Mouse (Mus musculus) ES-Bruce4 (cell line): ENCODE measurements around the gene Ptk6. TPM values are rescaled to one million over a fixed set of nuclear protein-coding genes. Genes with fewer than 3 reads are reported as not detected.

Experiments used
- H3K27ac ChIP-seq: 2 replicates; pipeline ENCODE4 v1.5.1; 2012; ENCODE audit warnings: low read length, inconsistent platforms; ENCODE audit not compliant: insufficient read depth
- H3K27me3 ChIP-seq: 2 replicates; pipeline ENCODE4 v1.6.1; 2012; ENCODE audit warnings: mild to moderate bottlenecking, low read length, inconsistent platforms; ENCODE audit not compliant: control insufficient read depth, poor library complexity, insufficient read depth, severe bottlenecking
- H3K36me3 ChIP-seq: 2 replicates; pipeline ENCODE4 v1.6.1; 2012; ENCODE audit warnings: inconsistent platforms, mild to moderate bottlenecking, low read length, moderate library complexity; ENCODE audit not compliant: control insufficient read depth, poor library complexity, insufficient read depth, severe bottlenecking
- H3K4me1 ChIP-seq: one replicate; pipeline ENCODE4 v1.8.1; 2011; ENCODE audit warnings: low read length; ENCODE audit not compliant: control insufficient read depth, insufficient read depth
- H3K4me3 ChIP-seq: 2 replicates; pipeline ENCODE4 v1.5.1; 2011; ENCODE audit warnings: low read depth, mild to moderate bottlenecking, low read length
- H3K9ac ChIP-seq: 2 replicates; pipeline ENCODE4 v1.6.1; 2012; ENCODE audit warnings: low read depth, mild to moderate bottlenecking, inconsistent platforms; ENCODE audit not compliant: poor library complexity, severe bottlenecking
- H3K9me3 ChIP-seq: replicated peaks from 2 replicates; pipeline ENCODE4 v1.6.1; 2012; ENCODE audit warnings: mild to moderate bottlenecking, low read length, inconsistent platforms; ENCODE audit not compliant: control insufficient read depth, poor library complexity, insufficient read depth, severe bottlenecking
- CTCF ChIP-seq: IDR thresholded peaks from one replicate; pipeline ENCODE4 v1.8.1; 2011; ENCODE audit warnings: low read depth, low read length
- EP300 ChIP-seq: IDR thresholded peaks from 2 replicates; pipeline ENCODE4 v1.6.1; 2011; ENCODE audit warnings: low read depth, low read length; ENCODE audit not compliant: insufficient read depth
- POLR2A ChIP-seq: IDR thresholded peaks from one replicate; pipeline ENCODE4 v1.8.1; 2011; ENCODE audit warnings: low read length; ENCODE audit not compliant: insufficient read depth
- polyA plus RNA-seq: library from polyadenylated mRNA; stranded (reverse); fragments of >200 nt; gene quantifications from 2 replicates; pipeline ENCODE4 v1.2.4, GENCODE M21; 2011; ENCODE audit warnings: low read depth; ENCODE audit not compliant: missing spikeins, insufficient read depth, insufficient read length

Ptk6 gene
- polyA plus RNA-seq, 1 experiment, result not detected

GRCm38 (mm10) chr2:181186635-181187034 is 16.0 kb downstream of the Ptk6 start:
- Histone ChIP-seq H3K36me3 (no peaks in the 10 kb centered on the region), H3K27ac (peak overlapping the region; percentile 33; the same call in 1 of the 2 replicates)

GRCm38 (mm10) chr2:181180898-181181297 is 21.7 kb downstream of the Ptk6 start:
- no peak overlapping the region for H3K4me3 ChIP-seq
- TF ChIP-seq POLR2A (no peak), CTCF (no peak), EP300 (no peak)

More at GRCm38 (mm10) chr2:181186635-181187034, 16.0 kb downstream of the Ptk6 start:
- TF ChIP-seq EP300, result no peak
- no peak for TF ChIP-seq POLR2A
- peak; percentile 94 for TF ChIP-seq CTCF
- Histone ChIP-seq H3K9me3 (no peaks in the 10 kb centered on the region), H3K4me3 (peak overlapping the region; percentile 81), H3K27me3 (no peaks in the 10 kb centered on the region), H3K9ac (peak overlapping the region; percentile 79), H3K4me1 (no peaks in the 10 kb centered on the region)

GRCm38 (mm10) chr2:181178471-181178870 is 24.1 kb downstream of the Ptk6 start:
- no peak overlapping the region for H3K27ac ChIP-seq
- H3K9me3 ChIP-seq, result no peaks in the 10 kb centered on the region
- no peaks in the 10 kb centered on the region for H3K27me3 ChIP-seq
- TF ChIP-seq EP300 (no peak), POLR2A (no peak), CTCF (no peak)
- H3K36me3 ChIP-seq, result no peaks in the 10 kb centered on the region
- no peak overlapping the region for H3K9ac ChIP-seq
- no peak overlapping the region for H3K4me3 ChIP-seq
- H3K4me1 ChIP-seq, result no peaks in the 10 kb centered on the region

More at GRCm38 (mm10) chr2:181180898-181181297, 21.7 kb downstream of the Ptk6 start:
- H3K9me3 ChIP-seq, result no peaks in the 10 kb centered on the region
- no peak overlapping the region for H3K9ac ChIP-seq
- H3K36me3 ChIP-seq, result no peaks in the 10 kb centered on the region
- H3K4me1 ChIP-seq, result no peaks in the 10 kb centered on the region
- H3K27ac ChIP-seq, result no peak overlapping the region
- no peaks in the 10 kb centered on the region for H3K27me3 ChIP-seq

- Histone ChIP-seq H3K36me3 (no peaks in the 10 kb centered on the region), H3K4me3 (no peak overlapping the region), H3K9ac (no peak overlapping the region), H3K27ac (no peak overlapping the region), H3K9me3 (no peaks in the 10 kb centered on the region), H3K27me3 (no peaks in the 10 kb centered on the region), H3K4me1 (no peaks in the 10 kb centered on the region)
- TF ChIP-seq CTCF (no peak), POLR2A (no peak), EP300 (no peak)
Observed at GRCm38 (mm10) chr2:181178015-181178414, 24.6 kb downstream of the Ptk6 start.

- H3K27me3 ChIP-seq, result no peaks in the 10 kb centered on the region
- 0 out of 2 replicates have a peak, but pooled peaks cover 1% of the 10 kb centered on the region for H3K9me3 ChIP-seq
- H3K27ac ChIP-seq, result no peak overlapping the region
- no peak for TF ChIP-seq CTCF
- no peak for TF ChIP-seq POLR2A
- TF ChIP-seq EP300, result no peak
- no peaks in the 10 kb centered on the region for H3K4me1 ChIP-seq
- no peaks in the 10 kb centered on the region for H3K36me3 ChIP-seq
- H3K4me3 ChIP-seq, result no peak overlapping the region
- no peak overlapping the region for H3K9ac ChIP-seq
Observed at GRCm38 (mm10) chr2:181174646-181175045, 27.9 kb downstream of the Ptk6 start.

GRCm38 (mm10) chr2:181166469-181166868 is 36.1 kb downstream of the Ptk6 start:
- Histone ChIP-seq H3K9me3 (peaks cover 11% of the 10 kb centered on the region; the same call in 1 of the 2 replicates), H3K27me3 (no peaks in the 10 kb centered on the region), H3K27ac (no peak overlapping the region), H3K36me3 (no peaks in the 10 kb centered on the region), H3K9ac (no peak overlapping the region), H3K4me3 (no peak overlapping the region), H3K4me1 (no peaks in the 10 kb centered on the region)
- TF ChIP-seq POLR2A (no peak), EP300 (no peak), CTCF (no peak)
